Mouse (Mus musculus) neural tube, embryonic 14.5 days (tissue): ENCODE data around the gene Dnmt3c. TPM values are rescaled to one million over a fixed set of nuclear protein-coding genes. Genes with fewer than 3 reads are reported as not detected.
A peak's percentile ranks its signal among the peaks of the same experiment; 100 is the strongest.
"Not testable (repeated sequence)": the region's sequence is repeated elsewhere in the genome, so short reads cannot be mapped to it uniquely, and the experiment has no call there.

Source experiments
- ATAC-seq: fragments of 200-750 bp; cut with Nextera tagmentation; 2 replicates; pipeline ENCODE4 v1.8.0; 2017; ENCODE audit warnings: low read depth, mild to moderate bottlenecking, moderate TSS enrichment, moderate library complexity
- H3K27ac ChIP-seq: fragments of 300-500 bp; sonication (generic); 2 replicates; pipeline ENCODE4 v1.5.1; 2014; ENCODE audit warnings: low read depth, mild to moderate bottlenecking, control low read depth, low read length, moderate library complexity, mixed read lengths
- H3K27me3 ChIP-seq: fragments of 300-500 bp; sonication (generic); 2 replicates; pipeline ENCODE4 v1.6.1; 2014; ENCODE audit warnings: low read length; ENCODE audit not compliant: control insufficient read depth, insufficient read depth
- H3K36me3 ChIP-seq: fragments of 300-500 bp; sonication (generic); 2 replicates; pipeline ENCODE4 v1.6.1; 2014; ENCODE audit warnings: low read length, mixed read lengths; ENCODE audit not compliant: control insufficient read depth, insufficient read depth
- H3K4me1 ChIP-seq: fragments of 300-500 bp; sonication (generic); 2 replicates; pipeline ENCODE4 v1.6.1; 2014; ENCODE audit warnings: low read length; ENCODE audit not compliant: control insufficient read depth, insufficient read depth
- H3K4me2 ChIP-seq: fragments of 300-500 bp; sonication (generic); 2 replicates; pipeline ENCODE4 v1.6.1; 2014; ENCODE audit warnings: mild to moderate bottlenecking, low read depth, low read length, control low read depth
- H3K4me3 ChIP-seq: fragments of 300-500 bp; sonication (generic); 2 replicates; pipeline ENCODE4 v1.5.1; 2014; ENCODE audit warnings: low read depth, low read length, control low read depth, mixed read lengths
- H3K9ac ChIP-seq: fragments of 300-500 bp; sonication (generic); replicated peaks from 2 replicates; pipeline ENCODE4 v1.6.1; 2014; ENCODE audit warnings: low read depth, mild to moderate bottlenecking, control low read depth, low read length, mixed read lengths
- H3K9me3 ChIP-seq: fragments of 300-500 bp; sonication (generic); 2 replicates; pipeline ENCODE4 v1.6.1; 2016; ENCODE audit warnings: low read length; ENCODE audit not compliant: control insufficient read depth
- WGBS: fragments of 180-500 bp; shearing (Covaris S2); extraction: QIAGEN DNeasy Blood & Tissue Kit; methylation state at CpG from one replicate; pipeline ENCODE4 v1.1.7; 2014; 5-methylcytosine and 5-hydroxymethylcytosine counted together
- polyA plus RNA-seq: library from polyadenylated mRNA; unstranded; fragments of >200 nt; fragmentation: Nextera tagmentation; extraction: Ambion mirVana; gene quantifications from 2 replicates; pipeline ENCODE4 v1.2.1, GENCODE M21; 2014

The Dnmt3c gene
- polyA plus RNA-seq, 1 experiment from 2014 or later: not detected

DNA sequence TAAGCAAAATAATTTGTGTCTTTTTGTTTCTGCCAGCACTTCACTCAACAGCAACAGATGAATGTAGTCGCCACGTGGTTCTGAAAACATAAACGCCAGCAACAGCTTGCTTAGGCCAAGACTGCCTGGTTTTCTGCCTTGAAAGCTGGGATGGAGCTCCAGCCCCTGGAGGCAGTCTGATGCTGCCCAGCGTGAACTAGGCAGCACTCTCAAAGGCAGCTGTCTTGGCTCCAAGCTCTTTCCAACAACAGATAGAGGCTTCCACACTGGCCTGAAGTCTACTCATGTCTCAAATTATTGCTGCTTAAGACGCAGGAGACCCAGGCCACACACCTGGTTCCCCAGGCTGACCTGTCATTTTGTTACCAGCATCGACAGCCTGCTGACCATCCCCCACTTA, 6.9 kb downstream of the Dnmt3c start:
- Histone ChIP-seq H3K36me3 (no peaks in the 10 kb centered on the region), H3K9me3 (no peaks in the 10 kb centered on the region), H3K27me3 (no peaks in the 10 kb centered on the region), H3K9ac (no peak overlapping the region), H3K4me3 (no peak overlapping the region), H3K4me2 (no peak overlapping the region), H3K27ac (no peak overlapping the region), H3K4me1 (no peaks in the 10 kb centered on the region)
- 52% methylated on average over 6 of the region's 6 CpGs for WGBS
- ATAC-seq: no peak

DNA sequence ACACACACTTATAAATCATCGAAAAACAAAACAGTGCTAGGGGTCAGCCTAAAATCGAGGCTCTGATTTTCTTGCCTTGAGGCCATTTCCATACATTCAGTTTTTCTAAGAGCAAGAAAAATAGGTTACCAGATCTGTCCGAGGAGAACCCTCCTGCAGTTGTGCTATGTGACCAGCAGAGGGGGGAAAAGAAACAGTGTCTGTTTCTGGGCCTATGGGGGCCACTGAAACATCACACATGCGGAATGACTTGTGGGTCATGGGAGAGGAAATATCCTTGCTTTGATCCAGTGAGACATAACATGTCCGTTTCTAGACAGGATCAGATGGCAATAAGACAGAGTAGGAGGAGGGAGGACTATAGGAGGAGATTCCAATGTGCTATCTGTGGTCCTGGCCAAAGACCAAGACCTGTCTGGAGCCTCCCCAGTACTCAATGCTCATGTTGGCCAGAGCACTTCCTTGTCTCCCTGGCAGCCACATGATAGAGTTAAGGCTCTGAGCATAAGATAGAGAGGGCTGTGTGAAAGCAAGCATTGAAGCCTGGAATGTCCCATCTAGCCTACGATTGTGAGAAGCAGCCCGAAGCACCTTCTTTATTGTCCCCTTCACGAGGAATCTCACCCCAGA, 14.4 kb downstream of the Dnmt3c start:
- no peak overlapping the region for H3K27ac ChIP-seq
- no peak overlapping the region for H3K4me2 ChIP-seq
- no peaks in the 10 kb centered on the region for H3K36me3 ChIP-seq
- H3K4me1 ChIP-seq: peaks cover 6% of the 10 kb centered on the region
- no peaks in the 10 kb centered on the region for H3K27me3 ChIP-seq
- no peak overlapping the region for H3K4me3 ChIP-seq
- no peak overlapping the region for H3K9ac ChIP-seq
- H3K9me3 ChIP-seq: no peaks in the 10 kb centered on the region
- no peak for ATAC-seq
- 54% methylated on average over 8 of the region's 8 CpGs for WGBS

DNA sequence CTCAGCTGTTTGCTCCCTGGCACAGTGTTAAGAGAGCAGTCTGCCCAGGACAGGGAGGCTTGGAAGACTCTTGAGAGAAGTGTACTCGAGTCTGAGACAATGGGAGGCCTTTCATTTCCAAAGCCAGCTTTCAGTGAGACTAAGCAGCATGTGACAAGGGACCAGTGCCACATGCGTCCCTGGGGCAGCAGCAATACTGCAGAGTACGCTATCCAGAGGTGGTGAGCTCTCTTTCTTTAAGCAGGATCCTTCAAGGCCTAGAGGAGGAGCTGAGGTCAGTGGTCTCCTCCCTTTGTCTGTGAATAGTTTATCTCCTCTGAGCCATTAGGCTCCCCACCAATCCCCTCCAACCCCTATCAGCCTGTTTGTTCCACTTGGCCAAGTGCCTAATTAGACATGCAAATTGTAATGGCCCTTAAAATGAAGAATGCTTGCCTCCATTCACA, 16.2 kb downstream of the Dnmt3c start:
- Histone ChIP-seq H3K36me3 (no peaks in the 10 kb centered on the region), H3K9me3 (no peaks in the 10 kb centered on the region), H3K4me1 (peaks cover 6% of the 10 kb centered on the region), H3K9ac (no peak overlapping the region), H3K4me3 (no peak overlapping the region), H3K27me3 (no peaks in the 10 kb centered on the region), H3K4me2 (no peak overlapping the region), H3K27ac (peak overlapping the region; percentile 81)
- peak; percentile 77 for ATAC-seq
- 3% methylated on average over 3 of the region's 3 CpGs for WGBS

DNA sequence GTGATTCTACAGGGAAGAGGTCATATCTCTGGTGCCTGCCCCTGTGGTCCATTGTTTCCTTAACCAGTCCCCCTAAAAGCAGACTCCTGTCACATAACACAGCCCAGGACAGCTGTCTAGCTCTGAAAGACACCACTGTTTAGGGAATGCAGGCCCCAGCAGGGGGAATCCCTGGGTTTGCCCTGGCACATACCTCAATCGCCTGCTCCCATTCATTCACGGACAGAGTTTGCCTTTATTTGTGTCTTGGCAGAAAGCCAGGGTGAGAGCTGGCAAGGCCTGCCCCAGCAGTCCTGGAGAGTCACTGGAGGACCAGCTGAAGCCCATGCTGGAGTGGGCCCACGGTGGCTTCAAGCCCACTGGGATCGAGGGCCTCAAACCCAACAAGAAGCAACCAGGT, 16.8 kb downstream of the Dnmt3c start:
- WGBS: 25% methylated on average over 4 of the region's 4 CpGs

DNA sequence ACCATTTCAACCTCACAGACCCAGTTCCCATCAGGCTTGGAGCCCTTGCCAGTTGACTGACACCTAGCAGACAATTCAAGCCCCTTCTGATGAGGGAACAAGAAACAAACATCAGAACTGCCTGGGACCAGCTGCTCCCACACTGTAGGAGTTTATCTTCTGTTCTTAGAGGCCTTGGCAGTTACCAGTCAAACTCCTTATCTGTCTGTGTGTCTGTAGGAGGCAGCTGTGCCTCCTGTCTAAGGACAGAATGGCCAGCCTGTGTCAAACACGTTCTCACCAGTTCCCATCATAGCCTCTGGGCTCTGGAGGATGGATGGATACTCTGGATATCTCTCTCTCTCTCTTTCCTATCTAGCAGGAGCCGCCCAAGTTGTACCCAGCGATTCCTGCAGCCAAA, 21.4 kb downstream of the Dnmt3c start:
- H3K36me3 ChIP-seq, H3K9me3 ChIP-seq, H3K27ac ChIP-seq, H3K27me3 ChIP-seq, H3K4me3 ChIP-seq, H3K4me1 ChIP-seq, H3K4me2 ChIP-seq, ATAC-seq, H3K9ac ChIP-seq: not testable (repeated sequence)
- WGBS: 88% methylated on average over 3 of the region's 3 CpGs

More for the DNA sequence above, 16.8 kb downstream of the Dnmt3c start:
- Histone ChIP-seq H3K4me1 (peaks cover 6% of the 10 kb centered on the region), H3K4me3 (no peak overlapping the region), H3K36me3 (no peaks in the 10 kb centered on the region), H3K27me3 (no peaks in the 10 kb centered on the region), H3K9me3 (no peaks in the 10 kb centered on the region), H3K9ac (no peak overlapping the region), H3K27ac (peak overlapping the region; percentile 81), H3K4me2 (no peak overlapping the region)
- peak; percentile 92 for ATAC-seq

DNA sequence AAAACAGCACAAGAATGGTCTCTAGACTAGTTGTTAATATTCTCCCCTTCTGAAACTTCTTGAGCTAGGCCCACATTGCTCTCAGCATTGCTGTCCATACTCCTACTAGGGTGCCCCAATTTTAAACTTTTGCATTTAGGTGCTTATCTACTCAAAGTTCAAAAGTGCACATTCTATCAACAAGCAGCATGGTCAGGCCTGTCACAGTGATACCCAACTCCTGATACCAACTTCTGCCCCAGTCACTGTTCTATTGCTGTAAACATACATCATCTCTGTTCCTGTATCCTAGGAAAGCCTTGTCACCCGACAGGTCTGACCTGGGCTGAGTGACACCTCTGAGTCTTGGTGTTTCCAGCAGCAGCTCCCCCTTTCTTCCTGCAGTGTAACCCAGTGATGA, 26.6 kb downstream of the Dnmt3c start:
- Histone ChIP-seq H3K9ac (no peak overlapping the region), H3K4me1 (no peaks in the 10 kb centered on the region), H3K27ac (no peak overlapping the region), H3K9me3 (no peaks in the 10 kb centered on the region), H3K36me3 (no peaks in the 10 kb centered on the region), H3K27me3 (no peaks in the 10 kb centered on the region), H3K4me2 (no peak overlapping the region), H3K4me3 (no peak overlapping the region)
- 83% methylated on average over 1 of the region's 1 CpGs for WGBS
- no peak for ATAC-seq

DNA sequence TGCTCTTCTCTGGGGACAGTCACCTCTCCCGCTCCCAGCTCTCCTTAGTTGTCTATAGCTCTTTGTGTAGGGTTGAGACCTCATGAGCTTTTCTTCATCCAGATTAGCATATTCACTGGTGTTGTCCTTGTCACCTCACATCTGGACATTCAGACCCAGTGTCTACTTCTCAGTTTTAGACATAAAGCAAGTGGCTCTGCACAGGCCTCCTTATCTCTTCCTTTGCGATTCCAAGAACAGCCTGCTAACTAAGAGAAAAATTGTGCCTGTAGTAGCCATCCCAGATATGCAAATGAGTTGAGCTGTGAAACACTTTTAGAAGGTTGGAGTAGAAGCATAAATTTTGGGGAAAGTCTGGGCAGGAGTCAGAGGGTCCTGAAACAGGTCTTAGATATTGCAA, 28.0 kb downstream of the Dnmt3c start:
- Histone ChIP-seq H3K9me3 (no peaks in the 10 kb centered on the region), H3K4me1 (no peaks in the 10 kb centered on the region), H3K9ac (no peak overlapping the region), H3K27me3 (no peaks in the 10 kb centered on the region), H3K36me3 (no peaks in the 10 kb centered on the region), H3K27ac (no peak overlapping the region), H3K4me2 (no peak overlapping the region), H3K4me3 (no peak overlapping the region)
- WGBS: 89% methylated on average over 2 of the region's 2 CpGs
- no peak for ATAC-seq

DNA sequence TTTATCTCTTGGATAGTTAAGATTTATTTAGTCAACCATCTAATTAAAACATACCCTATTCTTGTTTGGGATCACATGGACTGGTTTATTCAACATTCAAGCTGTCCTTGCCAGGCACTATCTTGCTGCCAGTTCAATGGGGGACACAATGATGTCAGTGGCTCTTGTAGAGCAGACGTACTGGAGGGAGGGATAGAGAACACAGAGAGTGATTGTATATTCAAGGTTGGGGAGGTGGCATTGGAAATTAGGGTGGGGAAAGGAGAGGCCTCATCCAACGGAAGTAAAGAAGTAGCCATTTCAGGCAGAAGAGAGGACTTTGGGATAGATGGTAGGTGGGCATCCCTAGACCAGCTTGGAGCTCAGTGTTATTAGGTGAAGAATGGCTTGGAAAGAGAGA, 28.4 kb downstream of the Dnmt3c start:
- Histone ChIP-seq H3K36me3 (no peaks in the 10 kb centered on the region), H3K27me3 (no peaks in the 10 kb centered on the region), H3K27ac (no peak overlapping the region), H3K9me3 (no peaks in the 10 kb centered on the region), H3K4me2 (no peak overlapping the region), H3K4me3 (no peak overlapping the region), H3K9ac (no peak overlapping the region), H3K4me1 (no peaks in the 10 kb centered on the region)
- 71% methylated on average over 2 of the region's 2 CpGs for WGBS
- ATAC-seq: no peak

DNA sequence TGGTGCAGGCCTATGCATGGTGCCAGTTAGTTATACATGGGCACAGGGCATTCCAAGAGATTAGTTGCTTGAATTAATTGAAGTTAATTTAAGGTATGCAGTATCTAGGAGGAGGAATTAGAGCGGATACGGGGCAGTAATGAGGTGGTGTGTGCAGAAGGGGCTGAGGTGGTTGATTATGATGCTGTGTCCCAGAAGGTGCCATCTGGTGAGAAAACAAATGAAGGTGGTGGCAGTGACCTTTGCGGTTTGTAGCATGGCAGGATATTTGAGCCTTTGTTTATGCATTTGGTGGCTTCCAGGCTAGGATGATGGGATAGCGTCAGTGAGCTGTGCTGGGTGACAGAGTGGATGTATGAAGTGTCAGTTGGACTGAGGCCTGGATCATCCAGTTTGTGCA, 28.8 kb downstream of the Dnmt3c start:
- Histone ChIP-seq H3K27me3 (no peaks in the 10 kb centered on the region), H3K9me3 (no peaks in the 10 kb centered on the region), H3K9ac (no peak overlapping the region), H3K4me2 (no peak overlapping the region), H3K27ac (no peak overlapping the region), H3K4me3 (no peak overlapping the region), H3K4me1 (no peaks in the 10 kb centered on the region), H3K36me3 (no peaks in the 10 kb centered on the region)
- no peak for ATAC-seq
- WGBS: 79% methylated on average over 4 of the region's 4 CpGs
